ENCODE assay signal across 14 mouse cellular contexts in genomic region chr7:73326236-73326635, GRCm38 (mm10). TPM values are rescaled to one million over a fixed set of nuclear protein-coding genes. Genes with fewer than 3 reads are reported as not detected.
A peak's percentile ranks its signal among the peaks of the same experiment; 100 is the strongest.
DNase-seq lines count a peak whose midpoint lies in the region; ATAC-seq and TF ChIP-seq lines count a peak whose summit lies in the region.
"Had no signal": no experiment of that assay in that cellular context is flagged by ENCODE, and none has a peak within 500 bp of the region (broad histone marks: within the 10 kb centered on the region; RNA-seq: fewer than 3 reads in every experiment).

No protein-coding gene starts in this region.

- H3K9ac ChIP-seq in embryonic facial prominence, embryonic 13.5 days = no peak overlapping the region
- no peak overlapping the region for H3K9ac ChIP-seq in intestine, embryonic 16.5 days (ENCODE audit: low read depth, low read length)
- H3K9ac ChIP-seq: kidney, embryonic 15.5 days; midbrain, embryonic 13.5 days had no signal

- H3K4me1 ChIP-seq in embryonic facial prominence, embryonic 13.5 days = peaks cover 12% of the 10 kb centered on the region
- H3K4me1 ChIP-seq in intestine, embryonic 16.5 days (ENCODE audit: control insufficient read depth, insufficient read depth, low read length) = peaks cover 20% of the 10 kb centered on the region

- H3K27ac ChIP-seq in layer of hippocampus, adult 2 months = peak overlapping the region; percentile 58; the same call in 1 of the 2 replicates
- no peak overlapping the region; the same call in 1 of the 2 replicates for H3K27ac ChIP-seq in embryonic facial prominence, embryonic 13.5 days
- no peak overlapping the region for H3K27ac ChIP-seq in intestine, embryonic 16.5 days (ENCODE audit: low read length)
- H3K27ac ChIP-seq: heart, embryonic 13.5 days; midbrain, embryonic 13.5 days had no signal

- 46% methylated on average over 14 of the region's 14 CpGs for WGBS in embryonic facial prominence, embryonic 13.5 days
- WGBS in intestine, embryonic 16.5 days = 73% methylated on average over 14 of the region's 14 CpGs

- H3K9me3 ChIP-seq in embryonic facial prominence, embryonic 13.5 days = no peaks in the 10 kb centered on the region
- no peaks in the 10 kb centered on the region for H3K9me3 ChIP-seq in intestine, embryonic 16.5 days (ENCODE audit: control insufficient read depth, low read length)
- H3K9me3 ChIP-seq: heart, embryonic 13.5 days; kidney, embryonic 15.5 days; midbrain, embryonic 13.5 days had no signal

- intact Hi-C loops in gastrocnemius, postnatal 36 days (cut with DNase I) = loop anchor here (5.0 kb wide), 1 partner anchor 46 kb away; no protein-coding TSS in a partner anchor

- no peak for DNase-seq in layer of hippocampus, adult 2 months (ENCODE audit: low spot score in 2 of 2)
- no peak for DNase-seq in layer of hippocampus, postnatal 36 days
- peak; percentile 33 to 37 for DNase-seq in gastrocnemius, postnatal 36 days
- peak; percentile 70 for DNase-seq in skeletal muscle tissue, adult 2 months (ENCODE audit: low read depth, low spot score)
- DNase-seq: cerebellum, adult 8-10 months; thymus, postnatal 36 days had no signal

- no peak for TF ChIP-seq CTCF in layer of hippocampus, adult 2 months (conservative IDR thresholded peaks at IDR 0.05)

- no peak for ATAC-seq in embryonic facial prominence, embryonic 13.5 days (ENCODE audit: insufficient number of reproducible peaks, insufficient read depth, low FRiP score, low TSS enrichment, low read depth)
- no peak for ATAC-seq in erythroblast, adult 5-6 weeks (replicated peaks; ENCODE audit: low FRiP score, poor library complexity, severe bottlenecking)
- no peak for ATAC-seq in intestine, embryonic 16.5 days
- ATAC-seq: forebrain, embryonic 14.5 days; hindbrain, embryonic 16.5 days; midbrain, embryonic 13.5 days had no signal

- H3K27me3 ChIP-seq in embryonic facial prominence, embryonic 13.5 days = peaks cover 36% of the 10 kb centered on the region
- H3K27me3 ChIP-seq in intestine, embryonic 16.5 days (replicated peaks; ENCODE audit: control insufficient read depth, insufficient read depth, low read length) = no peaks in the 10 kb centered on the region
- H3K27me3 ChIP-seq: kidney, embryonic 15.5 days; midbrain, embryonic 13.5 days had no signal

- no peaks in the 10 kb centered on the region for H3K36me3 ChIP-seq in embryonic facial prominence, embryonic 13.5 days
- no peaks in the 10 kb centered on the region for H3K36me3 ChIP-seq in intestine, embryonic 16.5 days (ENCODE audit: control insufficient read depth, insufficient read depth, low read length)
- H3K36me3 ChIP-seq: heart, embryonic 13.5 days; kidney, embryonic 15.5 days; midbrain, embryonic 13.5 days had no signal

- H3K4me3 ChIP-seq in layer of hippocampus, adult 2 months = no peak overlapping the region
- no peak overlapping the region for H3K4me3 ChIP-seq in embryonic facial prominence, embryonic 13.5 days
- H3K4me3 ChIP-seq in intestine, embryonic 16.5 days (ENCODE audit: low read length) = no peak overlapping the region
- H3K4me3 ChIP-seq: heart, embryonic 13.5 days; kidney, embryonic 15.5 days; midbrain, embryonic 13.5 days had no signal

- H3K4me2 ChIP-seq in embryonic facial prominence, embryonic 13.5 days = peak overlapping the region; percentile 14; the same call in 1 of the 2 replicates
- no peak overlapping the region for H3K4me2 ChIP-seq in intestine, embryonic 16.5 days (ENCODE audit: low read depth, low read length)
- H3K4me2 ChIP-seq: heart, embryonic 13.5 days; kidney, embryonic 15.5 days; midbrain, embryonic 13.5 days had no signal

RNA-seq across cellular contexts. Expression of gene Rgma, which starts 49.1 kb away (rescaled TPM):
- 10 to 100 TPM; 45.9 to 53.2 TPM for total RNA-seq in layer of hippocampus, adult 2 months (2021)
- total RNA-seq in layer of hippocampus, postnatal 36 days (2021) = 10 to 100 TPM; 44.1 to 48.8 TPM
- 21.8 and 23.6 TPM in 2 replicates for polyA plus RNA-seq in embryonic facial prominence, embryonic 13.5 days (2015; fragmentation: Nextera tagmentation; extraction: Ambion mirVana)
- 10 to 100 TPM; 39.1 to 48.9 TPM for total RNA-seq in gastrocnemius, postnatal 36 days (2021)
- not detected in 2 replicates for total RNA-seq in erythroblast, adult 5-6 weeks (2015; ENCODE audit: low replicate concordance)
- not detected in 2 replicates for total RNA-seq in erythroblast, adult 5-6 weeks (2017; ENCODE audit: low replicate concordance)
- polyA plus RNA-seq in intestine, embryonic 16.5 days (2015; fragmentation: Nextera tagmentation; extraction: Ambion mirVana) = 5.3 and 5.8 TPM in 2 replicates

Comparison
In these comparisons a context has a peak if more than half of its experiments do, and no peak if none do; other contexts are left out.
1. DNase-seq: peak in gastrocnemius, postnatal 36 days (2 of 2) and skeletal muscle tissue, adult 2 months (single experiment); none in layer of hippocampus, adult 2 months (0 of 2) and layer of hippocampus, postnatal 36 days (0 of 2).
2. RNA of gene Rgma, which starts 49.1 kb away (total RNA-seq): 45.9 to 53.2 TPM in layer of hippocampus, adult 2 months, 39.1 to 48.9 TPM in gastrocnemius, postnatal 36 days and 44.1 to 48.8 TPM in layer of hippocampus, postnatal 36 days; not detected in erythroblast, adult 5-6 weeks; every median in the first group is over 10 times any median in the second.